Mouse (Mus musculus): Measurements from ENCODE around the gene Lgals2. TPM values are rescaled to one million over a fixed set of nuclear protein-coding genes. Genes with fewer than 3 reads are reported as not detected.
"Not testable (repeated sequence)": the region's sequence is repeated elsewhere in the genome, so short reads cannot be mapped to it uniquely, and the experiment has no call there.

Lgals2 gene
- polyA plus RNA-seq, 1 experiment from 2014 or later: 9.5 TPM

- H3K4me1 ChIP-seq (replicated peaks): peaks cover 89% of the 10 kb centered on the region
- H3K36me3 ChIP-seq (replicated peaks): peaks cover 32% of the 10 kb centered on the region
- ATAC-seq (ENCODE audit: insufficient read depth): no peak
- no peak overlapping the region for H3K9ac ChIP-seq
- WGBS (ENCODE audit: insufficient replicate concordance): 24% methylated on average over 13 of the region's 13 CpGs
- H3K27ac ChIP-seq (replicated peaks): peak overlapping the region; percentile 78
- H3K9me3 ChIP-seq (replicated peaks): no peaks in the 10 kb centered on the region
- H3K4me3 ChIP-seq (replicated peaks): no peak overlapping the region
- H3K4me2 ChIP-seq: peak overlapping the region; percentile 89
- no peaks in the 10 kb centered on the region for H3K27me3 ChIP-seq
These were observed 39.4 kb upstream of the Lgals2 start for GRCm38 (mm10) chr15:78894726-78895125.

GRCm38 (mm10) chr15:78892440-78892839, 37.1 kb upstream of the Lgals2 start:
- Histone ChIP-seq H3K4me1 (replicated peaks) (peaks cover 81% of the 10 kb centered on the region), H3K4me2 (no peak overlapping the region), H3K36me3 (replicated peaks) (peaks cover 45% of the 10 kb centered on the region), H3K9ac (no peak overlapping the region), H3K27ac (replicated peaks) (no peak overlapping the region), H3K4me3 (replicated peaks) (no peak overlapping the region), H3K27me3 (no peaks in the 10 kb centered on the region), H3K9me3 (replicated peaks) (no peaks in the 10 kb centered on the region)
- WGBS (ENCODE audit: insufficient replicate concordance): 49% methylated on average over 7 of the region's 7 CpGs
- no peak for ATAC-seq (ENCODE audit: insufficient read depth)

GRCm38 (mm10) chr15:78889401-78889853, 34.1 kb upstream of the Lgals2 start:
- H3K4me3 ChIP-seq (replicated peaks): no peak overlapping the region
- H3K9me3 ChIP-seq (replicated peaks): no peaks in the 10 kb centered on the region
- H3K4me1 ChIP-seq (replicated peaks): peaks cover 51% of the 10 kb centered on the region
- peak overlapping the region; percentile 29 for H3K4me2 ChIP-seq
- no peaks in the 10 kb centered on the region for H3K27me3 ChIP-seq
- peaks cover 74% of the 10 kb centered on the region for H3K36me3 ChIP-seq (replicated peaks)
- H3K27ac ChIP-seq (replicated peaks): no peak overlapping the region
- peak; percentile 50 for ATAC-seq (ENCODE audit: insufficient read depth)
- H3K9ac ChIP-seq: no peak overlapping the region
- 30% methylated on average over 13 of the region's 13 CpGs for WGBS (ENCODE audit: insufficient replicate concordance)

GRCm38 (mm10) chr15:78881828-78882227, 26.5 kb upstream of the Lgals2 start:
- no peaks in the 10 kb centered on the region for H3K9me3 ChIP-seq (replicated peaks)
- no peak overlapping the region for H3K4me2 ChIP-seq
- H3K27ac ChIP-seq (replicated peaks): 0 out of 2 replicates have a peak overlapping the region, but pooled peaks have one; percentile 19
- peaks cover 39% of the 10 kb centered on the region for H3K4me1 ChIP-seq (replicated peaks)
- no peak for ATAC-seq (ENCODE audit: insufficient read depth)
- H3K36me3 ChIP-seq (replicated peaks): peaks cover 64% of the 10 kb centered on the region
- H3K27me3 ChIP-seq: no peaks in the 10 kb centered on the region
- H3K9ac ChIP-seq: no peak overlapping the region
- 75% methylated on average over 3 of the region's 3 CpGs for WGBS (ENCODE audit: insufficient replicate concordance)
- H3K4me3 ChIP-seq (replicated peaks): no peak overlapping the region

GRCm38 (mm10) chr15:78880432-78880831, 25.1 kb upstream of the Lgals2 start:
- Histone ChIP-seq H3K27me3 (no peaks in the 10 kb centered on the region), H3K9me3 (replicated peaks) (no peaks in the 10 kb centered on the region), H3K4me2 (no peak overlapping the region), H3K36me3 (replicated peaks) (peaks cover 50% of the 10 kb centered on the region), H3K4me1 (replicated peaks) (peaks cover 52% of the 10 kb centered on the region), H3K9ac (no peak overlapping the region), H3K4me3 (replicated peaks) (no peak overlapping the region), H3K27ac (replicated peaks) (no peak overlapping the region)
- 85% methylated on average over 8 of the region's 8 CpGs for WGBS (ENCODE audit: insufficient replicate concordance)
- no peak for ATAC-seq (ENCODE audit: insufficient read depth)

- 22% methylated on average over 7 of the region's 7 CpGs for WGBS (ENCODE audit: insufficient replicate concordance)
- ATAC-seq (ENCODE audit: insufficient read depth); H3K9ac ChIP-seq; H3K27me3 ChIP-seq; H3K4me3 ChIP-seq (replicated peaks); H3K9me3 ChIP-seq (replicated peaks): not testable (repeated sequence)
- peak overlapping the region; percentile 86; the same call in 1 of the 2 replicates for H3K4me2 ChIP-seq
- H3K36me3 ChIP-seq (replicated peaks): peaks cover 36% of the 10 kb centered on the region
- peak overlapping the region; percentile 96 for H3K27ac ChIP-seq (replicated peaks)
- peaks cover 59% of the 10 kb centered on the region for H3K4me1 ChIP-seq (replicated peaks)
These were observed 23.6 kb upstream of the Lgals2 start for GRCm38 (mm10) chr15:78878792-78879516.

- peak overlapping the region; percentile 92 for H3K4me3 ChIP-seq (replicated peaks)
- peaks cover 51% of the 10 kb centered on the region for H3K4me1 ChIP-seq (replicated peaks)
- no peak; the same call in 1 of the 2 replicates for ATAC-seq (ENCODE audit: insufficient read depth)
- H3K9ac ChIP-seq: peak overlapping the region; percentile 82
- peak overlapping the region; percentile 96 for H3K27ac ChIP-seq (replicated peaks)
- H3K4me2 ChIP-seq: peak overlapping the region; percentile 86
- no peaks in the 10 kb centered on the region for H3K9me3 ChIP-seq (replicated peaks)
- WGBS (ENCODE audit: insufficient replicate concordance): under 1% methylated on average over 17 of the region's 17 CpGs
- no peaks in the 10 kb centered on the region for H3K27me3 ChIP-seq
- H3K36me3 ChIP-seq (replicated peaks): peaks cover 26% of the 10 kb centered on the region
These were observed 22.6 kb upstream of the Lgals2 start for GRCm38 (mm10) chr15:78877810-78878390.

GRCm38 (mm10) chr15:78876991-78877809, 21.9 kb upstream of the Lgals2 start, which contains the start of gene Gga1:
Gga1 (plus strand) TSS chr15:78877190.
- peak; percentile 88 for ATAC-seq (ENCODE audit: insufficient read depth)
- H3K9ac ChIP-seq: peak within 1 kb of the TSS; percentile 82
- WGBS (ENCODE audit: insufficient replicate concordance): under 1% methylated on average over 88 of the region's 95 CpGs

GRCm38 (mm10) chr15:78876258-78876696, 20.9 kb upstream of the Lgals2 start:
- peak overlapping the region; percentile 92 for H3K4me3 ChIP-seq (replicated peaks)
- H3K9ac ChIP-seq: peak overlapping the region; percentile 82
- H3K27me3 ChIP-seq: no peaks in the 10 kb centered on the region
- no peaks in the 10 kb centered on the region for H3K9me3 ChIP-seq (replicated peaks)
- under 1% methylated on average over 17 of the region's 17 CpGs for WGBS (ENCODE audit: insufficient replicate concordance)
- peak overlapping the region; percentile 86 for H3K4me2 ChIP-seq
- H3K36me3 ChIP-seq (replicated peaks): peaks cover 10% of the 10 kb centered on the region
- H3K27ac ChIP-seq (replicated peaks): peak overlapping the region; percentile 96
- peak; percentile 13; the same call in 1 of the 2 replicates for ATAC-seq (ENCODE audit: insufficient read depth)
- peaks cover 51% of the 10 kb centered on the region for H3K4me1 ChIP-seq (replicated peaks)

More at GRCm38 (mm10) chr15:78876991-78877809, 21.9 kb upstream of the Lgals2 start, which contains the start of gene Gga1:
- H3K36me3 ChIP-seq (replicated peaks): peaks cover 19% of the 10 kb centered on the region
- peaks cover 51% of the 10 kb centered on the region for H3K4me1 ChIP-seq (replicated peaks)
- no peaks in the 10 kb centered on the region for H3K27me3 ChIP-seq
- H3K9me3 ChIP-seq (replicated peaks): no peaks in the 10 kb centered on the region
- H3K27ac ChIP-seq (replicated peaks): peak within 1 kb of the TSS; percentile 96
- H3K4me3 ChIP-seq (replicated peaks): peak within 1 kb of the TSS; percentile 92
- H3K4me2 ChIP-seq: peak within 1 kb of the TSS; percentile 86

- WGBS (ENCODE audit: insufficient replicate concordance): 81% methylated on average over 5 of the region's 5 CpGs
- no peak for ATAC-seq (ENCODE audit: insufficient read depth)
- H3K9me3 ChIP-seq (replicated peaks): no peaks in the 10 kb centered on the region
- no peak overlapping the region for H3K4me3 ChIP-seq (replicated peaks)
- H3K9ac ChIP-seq: no peak overlapping the region
- peak overlapping the region; percentile 86; the same call in 1 of the 2 replicates for H3K4me2 ChIP-seq
- H3K4me1 ChIP-seq (replicated peaks): peaks cover 47% of the 10 kb centered on the region
- H3K36me3 ChIP-seq (replicated peaks): peaks cover 2% of the 10 kb centered on the region; the same call in 1 of the 2 replicates
- peak overlapping the region; percentile 96 for H3K27ac ChIP-seq (replicated peaks)
- H3K27me3 ChIP-seq: no peaks in the 10 kb centered on the region
These were observed 20.2 kb upstream of the Lgals2 start for GRCm38 (mm10) chr15:78875537-78875936.

Data from liver, embryonic 15.5 days (tissue).